Mouse (Mus musculus): ENCODE results near the gene A730061H03Rik. TPM values are rescaled to one million over a fixed set of nuclear protein-coding genes. Genes with fewer than 3 reads are reported as not detected.
A peak's percentile ranks its signal among the peaks of the same experiment; 100 is the strongest.

The A730061H03Rik gene
- polyA plus RNA-seq, 1 experiment from 2014 or later, result 0.56 TPM

DNA sequence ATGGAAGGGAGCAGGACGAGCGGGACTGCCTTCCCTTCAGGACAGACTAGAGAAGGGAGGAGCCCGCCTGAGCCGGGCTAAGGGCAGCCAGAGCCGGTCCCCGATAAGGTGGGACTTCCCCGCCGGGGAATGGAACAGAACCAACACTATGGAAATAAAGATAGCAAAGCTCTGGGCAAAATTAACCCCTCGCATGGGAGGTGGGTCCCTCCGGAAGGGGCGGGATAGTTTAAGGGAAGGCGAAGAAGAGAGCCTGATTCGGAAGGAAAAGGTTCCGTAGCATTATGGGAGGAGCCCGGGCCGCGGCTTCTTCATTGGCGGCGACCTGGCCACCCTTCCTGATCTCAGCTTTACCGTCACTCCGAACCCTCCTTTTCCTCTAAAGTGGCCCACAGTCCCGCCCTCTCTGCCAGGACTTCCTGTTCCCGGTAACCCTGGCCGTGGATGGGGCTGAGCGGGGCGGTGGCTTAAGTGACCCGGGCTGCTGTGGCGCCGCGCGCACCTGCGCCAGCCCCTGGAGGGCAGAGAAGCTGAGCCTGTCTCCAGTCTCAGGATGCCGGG is 31.2 kb upstream of the A730061H03Rik start, which contains the start of gene Rnf31:
Gene Rnf31, plus strand, starts transcription at position 378 of the 561 bp plus-strand sequence.
- no peaks in the 10 kb centered on the region for H3K9me3 ChIP-seq
- peak within 1 kb of the TSS; percentile 99 for H3K27ac ChIP-seq (replicated peaks)
- H3K27me3 ChIP-seq (replicated peaks), result no peaks in the 10 kb centered on the region
- peak; percentile 76 for ATAC-seq (ENCODE audit: extremely low read depth, insufficient number of reproducible peaks, low FRiP score, low TSS enrichment)
- H3K4me2 ChIP-seq, result peak within 1 kb of the TSS; percentile 96
- H3K4me1 ChIP-seq, result peaks cover 36% of the 10 kb centered on the region
- peak within 1 kb of the TSS; percentile 96 for H3K9ac ChIP-seq
- H3K36me3 ChIP-seq, result peaks cover 60% of the 10 kb centered on the region
- peak within 1 kb of the TSS; percentile 95 for H3K4me3 ChIP-seq
- WGBS, result under 1% methylated on average over 33 of the region's 33 CpGs

DNA sequence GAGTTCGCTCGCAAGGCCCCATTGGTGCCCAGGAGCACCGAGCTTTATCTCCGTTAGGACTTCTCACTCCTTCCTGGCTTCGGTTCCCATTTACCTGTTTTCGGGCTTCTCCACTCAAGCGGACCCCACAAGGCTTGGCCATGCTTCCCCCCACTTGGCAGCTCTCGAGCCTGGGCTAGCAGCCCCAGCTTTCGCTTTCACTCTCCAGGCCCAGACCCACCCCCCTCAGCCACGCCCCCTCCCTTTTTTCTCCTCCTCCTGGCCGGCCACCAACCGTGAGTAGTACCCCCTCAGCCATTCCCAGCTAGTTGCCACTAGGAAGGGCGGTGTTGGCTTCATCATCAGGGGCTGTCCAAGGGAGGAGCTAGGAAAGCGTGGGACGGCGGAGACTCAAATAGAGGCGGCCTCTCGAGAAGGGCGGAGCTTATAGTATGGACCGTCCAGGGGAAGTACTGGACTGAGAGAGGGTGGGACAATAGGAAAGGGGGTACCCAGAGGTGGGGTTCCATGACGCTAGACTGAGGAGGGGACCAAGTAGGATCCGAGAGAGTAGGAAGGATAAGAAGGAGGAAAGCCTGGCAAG is 30.6 kb upstream of the A730061H03Rik start, which contains the start of gene Psme2:
Gene Psme2, minus strand, starts transcription at position 366 of the 583 bp plus-strand sequence.
- Histone ChIP-seq H3K36me3 (peaks cover 54% of the 10 kb centered on the region), H3K9me3 (no peaks in the 10 kb centered on the region), H3K4me2 (peak within 1 kb of the TSS; percentile 96), H3K9ac (peak within 1 kb of the TSS; percentile 96), H3K27ac (replicated peaks) (peak within 1 kb of the TSS; percentile 99), H3K4me1 (peaks cover 40% of the 10 kb centered on the region), H3K27me3 (replicated peaks) (no peaks in the 10 kb centered on the region), H3K4me3 (peak within 1 kb of the TSS; percentile 95)
- WGBS, result under 1% methylated on average over 22 of the region's 22 CpGs
- peak; percentile 91 for ATAC-seq (ENCODE audit: extremely low read depth, insufficient number of reproducible peaks, low FRiP score, low TSS enrichment)

DNA sequence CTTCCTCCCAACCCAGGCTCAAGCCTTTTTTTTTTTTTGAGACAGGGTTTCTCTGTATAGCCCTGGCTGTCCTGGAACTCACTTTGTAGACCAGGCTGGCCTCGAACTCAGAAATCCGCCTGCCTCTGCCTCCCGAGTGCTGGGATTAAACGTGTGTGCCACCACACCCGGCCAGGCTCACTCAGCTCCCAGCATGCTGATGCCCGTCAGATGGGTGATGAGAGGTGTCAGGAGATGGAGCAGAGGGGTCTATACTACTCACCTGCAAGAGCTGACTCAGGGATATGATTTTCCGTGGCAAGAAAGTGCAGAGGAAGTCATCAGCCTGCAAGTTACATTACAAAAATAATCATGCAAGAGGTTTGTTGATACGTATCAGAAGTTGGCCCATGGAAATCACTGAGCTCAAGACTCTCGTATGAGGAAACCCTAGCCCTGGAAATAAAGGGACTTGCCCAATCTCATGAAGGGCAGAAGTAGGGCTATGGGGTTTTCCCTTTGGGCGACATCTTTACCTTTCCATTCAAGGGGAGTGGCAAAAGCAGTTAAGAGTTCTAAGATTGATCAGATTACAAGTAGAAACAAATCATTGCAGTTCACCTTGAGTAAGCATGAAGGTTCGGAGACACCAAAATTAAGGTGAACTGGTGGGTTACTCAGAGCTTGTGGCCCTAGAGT is 29.7 kb upstream of the A730061H03Rik start:
- no peak for ATAC-seq (ENCODE audit: extremely low read depth, insufficient number of reproducible peaks, low FRiP score, low TSS enrichment)
- Histone ChIP-seq H3K27me3 (replicated peaks) (no peaks in the 10 kb centered on the region), H3K27ac (replicated peaks) (peak overlapping the region; percentile 99), H3K9me3 (no peaks in the 10 kb centered on the region), H3K36me3 (peaks cover 45% of the 10 kb centered on the region), H3K4me1 (peaks cover 40% of the 10 kb centered on the region), H3K4me2 (peak overlapping the region; percentile 96), H3K4me3 (peak overlapping the region; percentile 95), H3K9ac (peak overlapping the region; percentile 88)
- 81% methylated on average over 11 of the region's 11 CpGs for WGBS

DNA sequence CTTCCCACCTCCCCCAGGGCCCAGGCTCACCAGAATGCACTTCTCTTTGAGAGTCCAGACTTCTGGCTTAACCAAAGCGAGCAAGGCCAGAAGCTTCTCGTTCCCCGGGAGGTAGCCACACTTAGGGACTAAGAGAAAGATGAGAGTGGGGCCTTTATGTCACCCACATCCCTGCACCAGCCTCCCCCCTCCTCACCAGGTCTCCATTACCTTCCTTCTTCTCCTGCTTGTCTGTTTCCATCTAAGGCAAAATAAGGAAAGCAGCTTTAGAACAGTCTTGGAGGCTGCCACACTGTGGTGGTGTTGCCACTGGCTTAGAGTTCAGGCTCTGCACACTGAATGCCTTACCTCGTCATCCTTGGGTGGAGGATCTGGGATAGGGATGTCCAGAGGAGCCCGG is 29.1 kb upstream of the A730061H03Rik start:
- H3K36me3 ChIP-seq, result peaks cover 38% of the 10 kb centered on the region
- 89% methylated on average over 5 of the region's 5 CpGs for WGBS
- H3K9ac ChIP-seq, result no peak overlapping the region
- H3K9me3 ChIP-seq, result no peaks in the 10 kb centered on the region
- no peak for ATAC-seq (ENCODE audit: extremely low read depth, insufficient number of reproducible peaks, low FRiP score, low TSS enrichment)
- no peak overlapping the region for H3K27ac ChIP-seq (replicated peaks)
- H3K4me3 ChIP-seq, result no peak overlapping the region
- H3K4me2 ChIP-seq, result no peak overlapping the region
- no peaks in the 10 kb centered on the region for H3K27me3 ChIP-seq (replicated peaks)
- H3K4me1 ChIP-seq, result peaks cover 44% of the 10 kb centered on the region

DNA sequence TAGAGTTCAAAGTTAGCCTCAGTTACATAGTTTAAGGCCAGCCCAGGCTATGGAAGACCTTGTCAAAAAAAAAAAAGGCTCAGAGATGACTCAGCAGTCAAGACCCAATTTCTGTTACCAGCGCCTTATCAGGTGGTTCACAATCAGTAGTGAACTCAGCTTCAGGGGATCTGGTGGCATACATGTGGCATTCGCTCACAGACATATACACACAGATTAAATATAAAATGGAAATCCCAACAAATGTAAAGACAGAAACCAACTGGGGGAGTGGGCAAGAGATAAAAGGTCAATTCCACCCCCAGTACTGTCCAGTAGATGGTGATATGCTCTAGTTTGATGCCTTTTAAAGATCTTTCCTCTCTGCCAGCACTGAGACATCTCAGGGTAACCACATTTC is 25.9 kb upstream of the A730061H03Rik start:
- Histone ChIP-seq H3K36me3 (peaks cover 46% of the 10 kb centered on the region), H3K4me1 (peaks cover 30% of the 10 kb centered on the region), H3K27ac (replicated peaks) (no peak overlapping the region), H3K4me3 (no peak overlapping the region), H3K27me3 (replicated peaks) (no peaks in the 10 kb centered on the region), H3K9me3 (no peaks in the 10 kb centered on the region), H3K4me2 (no peak overlapping the region), H3K9ac (no peak overlapping the region)
- ATAC-seq (ENCODE audit: extremely low read depth, insufficient number of reproducible peaks, low FRiP score, low TSS enrichment), result no peak
- 78% methylated on average over 2 of the region's 2 CpGs for WGBS

DNA sequence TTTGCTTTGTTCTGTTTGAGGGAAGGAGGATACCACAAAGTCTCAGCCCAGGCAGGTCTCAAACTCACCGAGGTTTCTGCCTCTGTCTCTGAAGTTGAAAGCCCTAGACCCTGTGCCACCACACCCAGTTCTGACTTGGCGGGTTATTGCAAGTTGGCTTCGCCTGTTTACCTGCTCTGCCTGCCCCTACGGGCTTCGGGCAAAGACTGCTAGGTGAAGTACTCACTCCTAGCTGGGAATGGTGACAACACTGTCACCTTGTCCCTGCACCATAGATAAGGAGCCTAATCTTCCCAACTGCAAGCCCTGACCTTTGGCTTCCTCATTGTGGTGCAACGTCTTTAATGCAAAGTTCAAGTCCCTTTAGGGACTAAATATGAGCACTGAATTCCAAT is 25.4 kb upstream of the A730061H03Rik start:
- Histone ChIP-seq H3K9me3 (no peaks in the 10 kb centered on the region), H3K27me3 (replicated peaks) (no peaks in the 10 kb centered on the region), H3K36me3 (peaks cover 52% of the 10 kb centered on the region), H3K4me3 (peak overlapping the region; percentile 61), H3K4me1 (peaks cover 30% of the 10 kb centered on the region), H3K4me2 (peak overlapping the region; percentile 78), H3K9ac (peak overlapping the region; percentile 81; the same call in 1 of the 2 replicates), H3K27ac (replicated peaks) (peak overlapping the region; percentile 69)
- no peak for ATAC-seq (ENCODE audit: extremely low read depth, insufficient number of reproducible peaks, low FRiP score, low TSS enrichment)
- 44% methylated on average over 6 of the region's 6 CpGs for WGBS

DNA sequence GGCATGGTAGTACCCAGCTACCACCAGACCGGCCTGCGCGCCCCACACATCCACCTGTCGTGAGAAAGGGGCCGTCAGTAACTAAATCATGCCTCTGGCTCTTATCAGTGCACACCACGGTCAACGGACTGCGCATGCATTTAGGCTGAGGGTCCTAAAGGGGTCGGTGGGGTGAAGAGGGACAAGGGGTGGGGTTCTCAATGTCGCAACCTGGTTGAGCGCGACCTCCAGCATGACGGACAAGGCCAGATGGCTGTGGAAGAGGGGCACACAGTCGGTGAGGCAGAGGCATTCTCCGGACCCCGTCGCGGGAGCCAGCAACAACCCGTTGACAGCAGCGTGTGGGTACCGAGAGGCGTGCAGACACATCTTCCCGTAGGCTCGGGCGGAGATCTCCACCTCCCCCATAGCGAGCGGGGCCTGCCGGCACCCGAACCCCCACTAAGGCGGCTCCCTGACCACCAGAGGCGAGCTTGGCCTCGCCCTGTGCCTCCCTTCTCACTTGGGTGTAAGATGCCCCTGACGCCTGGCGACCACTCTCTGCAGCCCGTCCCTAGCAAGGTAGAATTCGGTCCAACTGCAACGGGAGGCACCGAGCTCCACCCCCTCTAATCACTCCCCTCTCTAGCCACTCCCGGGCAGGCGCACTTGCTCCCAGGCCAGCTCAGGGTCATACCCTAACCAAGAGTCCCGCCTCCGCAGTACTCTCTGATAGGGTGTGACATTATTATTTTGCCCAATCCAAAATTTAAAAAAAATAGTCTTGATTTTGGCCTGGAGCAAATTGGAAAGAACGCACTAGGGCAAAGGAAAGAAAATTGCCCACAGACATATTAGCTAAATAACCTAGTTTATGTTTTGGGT is 24.7 kb upstream of the A730061H03Rik start, which contains the start of gene Emc9:
Gene Emc9, minus strand, starts transcription at position 601 of the 864 bp plus-strand sequence.
- Histone ChIP-seq H3K9ac (peak within 1 kb of the TSS; percentile 81), H3K27me3 (replicated peaks) (no peaks in the 10 kb centered on the region), H3K27ac (replicated peaks) (peak within 1 kb of the TSS; percentile 69), H3K36me3 (peaks cover 59% of the 10 kb centered on the region), H3K4me1 (peaks cover 25% of the 10 kb centered on the region), H3K4me3 (peak within 1 kb of the TSS; percentile 61), H3K4me2 (peak within 1 kb of the TSS; percentile 78), H3K9me3 (no peaks in the 10 kb centered on the region)
- ATAC-seq (ENCODE audit: extremely low read depth, insufficient number of reproducible peaks, low FRiP score, low TSS enrichment), result peak; percentile 64; the same call in 1 of the 2 replicates
- WGBS, result 2% methylated on average over 43 of the region's 43 CpGs

DNA sequence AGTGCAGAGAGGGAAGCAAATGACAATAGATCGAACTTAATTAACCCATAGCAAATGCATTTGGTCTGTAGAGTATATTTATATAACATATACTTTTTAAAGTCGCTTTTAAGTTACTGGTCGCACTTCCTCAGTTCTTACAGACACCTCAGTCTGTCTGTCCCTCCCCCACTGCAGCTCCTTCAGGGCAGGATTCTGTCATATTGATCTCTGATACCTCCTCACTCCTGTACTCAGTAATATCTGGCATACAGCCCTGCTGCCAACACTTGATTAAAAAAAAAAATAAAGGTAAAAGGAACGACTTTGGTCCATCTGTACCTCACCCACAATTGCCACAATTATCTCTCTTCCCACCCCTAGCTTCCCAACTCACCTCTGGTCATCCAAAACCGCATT is 24.1 kb upstream of the A730061H03Rik start:
- Histone ChIP-seq H3K27ac (replicated peaks) (peak overlapping the region; percentile 69; the same call in 1 of the 2 replicates), H3K4me3 (peak overlapping the region; percentile 61), H3K27me3 (replicated peaks) (no peaks in the 10 kb centered on the region), H3K9ac (peak overlapping the region; percentile 81), H3K4me1 (peaks cover 26% of the 10 kb centered on the region), H3K4me2 (peak overlapping the region; percentile 78), H3K36me3 (peaks cover 61% of the 10 kb centered on the region), H3K9me3 (no peaks in the 10 kb centered on the region)
- 38% methylated on average over 5 of the region's 5 CpGs for WGBS
- no peak for ATAC-seq (ENCODE audit: extremely low read depth, insufficient number of reproducible peaks, low FRiP score, low TSS enrichment)

DNA sequence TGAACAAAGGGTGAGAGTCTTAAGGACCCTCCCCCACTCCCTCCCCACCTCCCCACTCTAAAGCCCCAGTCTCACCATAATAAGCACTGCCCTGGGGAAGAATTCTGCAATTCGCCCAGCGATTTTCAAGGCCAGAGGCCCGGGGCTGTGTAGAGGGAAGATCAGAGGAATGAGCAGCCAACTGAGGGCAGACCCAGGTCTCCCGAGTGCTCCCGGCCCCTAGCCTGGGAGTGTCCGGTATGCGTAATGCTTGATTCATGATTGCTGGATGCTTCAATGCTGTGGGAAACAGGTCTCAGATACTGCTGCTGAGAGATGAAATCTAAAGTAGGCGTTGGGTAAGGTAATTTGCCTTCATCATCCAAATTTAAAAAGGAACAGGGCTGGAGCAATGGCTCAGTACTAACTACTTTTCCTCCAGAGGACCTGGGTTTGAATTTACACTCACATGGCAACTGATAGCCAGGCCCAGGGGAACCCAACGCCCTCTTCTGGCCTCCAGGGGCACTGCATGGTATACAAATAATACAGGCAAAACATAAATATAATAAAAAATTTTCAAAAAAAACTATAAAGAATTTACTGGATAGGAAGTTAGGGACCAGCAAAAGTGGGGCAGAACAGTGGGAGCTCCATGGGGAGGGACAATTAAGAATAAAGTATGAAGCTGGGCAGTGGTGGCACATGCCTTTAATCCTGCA is 21.9 kb upstream of the A730061H03Rik start:
- H3K4me2 ChIP-seq, result no peak overlapping the region
- 76% methylated on average over 9 of the region's 9 CpGs for WGBS
- H3K9me3 ChIP-seq, result no peaks in the 10 kb centered on the region
- H3K4me1 ChIP-seq, result peaks cover 38% of the 10 kb centered on the region
- H3K36me3 ChIP-seq, result peaks cover 40% of the 10 kb centered on the region
- no peak overlapping the region for H3K4me3 ChIP-seq
- no peak overlapping the region for H3K27ac ChIP-seq (replicated peaks)
- H3K9ac ChIP-seq, result no peak overlapping the region
- ATAC-seq (ENCODE audit: extremely low read depth, insufficient number of reproducible peaks, low FRiP score, low TSS enrichment), result no peak
- no peaks in the 10 kb centered on the region for H3K27me3 ChIP-seq (replicated peaks)

DNA sequence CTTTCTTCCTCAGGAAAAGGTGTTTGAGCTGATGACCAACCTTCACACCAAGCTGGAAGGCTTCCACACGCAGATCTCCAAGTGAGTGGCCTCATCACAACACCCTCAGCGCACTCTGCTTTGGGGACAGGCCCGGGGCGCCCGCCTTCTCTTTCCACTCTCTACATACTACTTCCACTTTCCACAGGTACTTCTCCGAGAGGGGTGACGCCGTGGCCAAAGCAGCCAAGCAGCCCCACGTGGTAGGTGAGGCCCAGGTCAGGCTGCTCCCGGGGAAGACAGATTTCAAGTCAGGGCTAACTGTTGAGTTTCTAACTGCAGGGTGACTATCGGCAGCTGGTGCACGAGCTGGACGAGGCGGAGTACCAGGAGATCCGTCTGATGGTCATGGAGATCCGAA is 20.5 kb upstream of the A730061H03Rik start:
- H3K4me3 ChIP-seq, result no peak overlapping the region
- no peaks in the 10 kb centered on the region for H3K9me3 ChIP-seq
- 87% methylated on average over 16 of the region's 16 CpGs for WGBS
- H3K27me3 ChIP-seq (replicated peaks), result no peaks in the 10 kb centered on the region
- peaks cover 34% of the 10 kb centered on the region for H3K36me3 ChIP-seq
- ATAC-seq (ENCODE audit: extremely low read depth, insufficient number of reproducible peaks, low FRiP score, low TSS enrichment), result no peak
- H3K27ac ChIP-seq (replicated peaks), result no peak overlapping the region
- H3K4me2 ChIP-seq, result no peak overlapping the region
- H3K4me1 ChIP-seq, result peaks cover 45% of the 10 kb centered on the region
- H3K9ac ChIP-seq, result no peak overlapping the region
